Mouse (Mus musculus): ENCODE measurements around the gene Ddi2. TPM values are rescaled to one million over a fixed set of nuclear protein-coding genes. Genes with fewer than 3 reads are reported as not detected.

The Ddi2 gene
- polyA plus RNA-seq, 1 experiment, result 12.8 TPM

- Histone ChIP-seq H3ac (ENCODE audit: control insufficient read depth, insufficient read length, low read depth) (no peak overlapping the region), H3K79me3 (ENCODE audit: low read depth) (peaks cover 14% of the 10 kb centered on the region), H3K4me3 (ENCODE audit: insufficient read depth, poor library complexity, severe bottlenecking) (no peak overlapping the region), H3K79me2 (ENCODE audit: control insufficient read depth, insufficient read depth) (peaks cover 36% of the 10 kb centered on the region), H3K27me3 (ENCODE audit: control insufficient read depth, insufficient read depth, insufficient read length) (no peaks in the 10 kb centered on the region), H3K36me3 (ENCODE audit: control insufficient read depth, insufficient read depth) (peaks cover 67% of the 10 kb centered on the region)
- no peak for TF ChIP-seq USF1 (IDR thresholded peaks at IDR 0.05; ENCODE audit: low read depth)
- TF ChIP-seq MAX (IDR thresholded peaks at IDR 0.05), result no peak
These were observed 14.2 kb downstream of the Ddi2 start for GRCm38 (mm10) chr4:141708971-141709370.

- Histone ChIP-seq H3K36me3 (ENCODE audit: control insufficient read depth, insufficient read depth) (peaks cover 67% of the 10 kb centered on the region), H3K27me3 (ENCODE audit: control insufficient read depth, insufficient read depth, insufficient read length) (no peaks in the 10 kb centered on the region), H3ac (ENCODE audit: control insufficient read depth, insufficient read length, low read depth) (no peak overlapping the region), H3K4me3 (ENCODE audit: insufficient read depth, poor library complexity, severe bottlenecking) (no peak overlapping the region), H3K79me3 (ENCODE audit: low read depth) (peaks cover 9% of the 10 kb centered on the region), H3K79me2 (ENCODE audit: control insufficient read depth, insufficient read depth) (peaks cover 26% of the 10 kb centered on the region)
- no peak for TF ChIP-seq MYOG (IDR thresholded peaks at IDR 0.05; ENCODE audit: control insufficient read depth, extremely low read depth, insufficient read length)
- no peak for TF ChIP-seq USF1 (IDR thresholded peaks at IDR 0.05; ENCODE audit: low read depth)
- TF ChIP-seq CEBPB (IDR thresholded peaks at IDR 0.05; ENCODE audit: low read depth), result no peak
- no peak for TF ChIP-seq MAX (IDR thresholded peaks at IDR 0.05)
- TF ChIP-seq MYOD1 (IDR thresholded peaks at IDR 0.05; ENCODE audit: control insufficient read depth, insufficient read length, low read depth), result no peak
- no peak for TF ChIP-seq FOSL1 (IDR thresholded peaks at IDR 0.05; ENCODE audit: insufficient read depth, low read length, poor library complexity, severe bottlenecking)
- TF ChIP-seq CTCF (IDR thresholded peaks at IDR 0.05; ENCODE audit: control insufficient read depth, insufficient read depth, insufficient read length), result no peak
These were observed 15.2 kb downstream of the Ddi2 start for GRCm38 (mm10) chr4:141708005-141708404.

- Histone ChIP-seq H3K27me3 (ENCODE audit: control insufficient read depth, insufficient read depth, insufficient read length) (no peaks in the 10 kb centered on the region), H3K4me3 (ENCODE audit: insufficient read depth, poor library complexity, severe bottlenecking) (no peak overlapping the region), H3ac (ENCODE audit: control insufficient read depth, insufficient read length, low read depth) (no peak overlapping the region), H3K36me3 (ENCODE audit: control insufficient read depth, insufficient read depth) (peaks cover 75% of the 10 kb centered on the region), H3K79me3 (ENCODE audit: low read depth) (peaks cover 3% of the 10 kb centered on the region), H3K79me2 (ENCODE audit: control insufficient read depth, insufficient read depth) (peaks cover 10% of the 10 kb centered on the region)
- TF ChIP-seq USF1 (IDR thresholded peaks at IDR 0.05; ENCODE audit: low read depth), result no peak
- no peak for TF ChIP-seq MYOG (IDR thresholded peaks at IDR 0.05; ENCODE audit: control insufficient read depth, extremely low read depth, insufficient read length)
- TF ChIP-seq MAX (IDR thresholded peaks at IDR 0.05), result no peak
- TF ChIP-seq MYOD1 (IDR thresholded peaks at IDR 0.05; ENCODE audit: control insufficient read depth, insufficient read length, low read depth), result no peak
- no peak for TF ChIP-seq CTCF (IDR thresholded peaks at IDR 0.05; ENCODE audit: control insufficient read depth, insufficient read depth, insufficient read length)
- no peak for TF ChIP-seq FOSL1 (IDR thresholded peaks at IDR 0.05; ENCODE audit: insufficient read depth, low read length, poor library complexity, severe bottlenecking)
- TF ChIP-seq CEBPB (IDR thresholded peaks at IDR 0.05; ENCODE audit: low read depth), result no peak
These were observed 17.9 kb downstream of the Ddi2 start for GRCm38 (mm10) chr4:141705331-141705730.

- H3K36me3 ChIP-seq (ENCODE audit: control insufficient read depth, insufficient read depth), result peaks cover 82% of the 10 kb centered on the region
- H3ac ChIP-seq (ENCODE audit: control insufficient read depth, insufficient read length, low read depth), result no peak overlapping the region
- H3K27me3 ChIP-seq (ENCODE audit: control insufficient read depth, insufficient read depth, insufficient read length), result no peaks in the 10 kb centered on the region
- no peak overlapping the region for H3K4me3 ChIP-seq (ENCODE audit: insufficient read depth, poor library complexity, severe bottlenecking)
- H3K79me3 ChIP-seq (ENCODE audit: low read depth), result peaks cover 3% of the 10 kb centered on the region
- TF ChIP-seq MAX (IDR thresholded peaks at IDR 0.05), result no peak
- TF ChIP-seq MYOG (IDR thresholded peaks at IDR 0.05; ENCODE audit: control insufficient read depth, extremely low read depth, insufficient read length), result no peak
- TF ChIP-seq MYOD1 (IDR thresholded peaks at IDR 0.05; ENCODE audit: control insufficient read depth, insufficient read length, low read depth), result no peak
- no peak for TF ChIP-seq FOSL1 (IDR thresholded peaks at IDR 0.05; ENCODE audit: insufficient read depth, low read length, poor library complexity, severe bottlenecking)
- no peak for TF ChIP-seq CEBPB (IDR thresholded peaks at IDR 0.05; ENCODE audit: low read depth)
- no peak for TF ChIP-seq USF1 (IDR thresholded peaks at IDR 0.05; ENCODE audit: low read depth)
- TF ChIP-seq CTCF (IDR thresholded peaks at IDR 0.05; ENCODE audit: control insufficient read depth, insufficient read depth, insufficient read length), result no peak
- peaks cover 7% of the 10 kb centered on the region for H3K79me2 ChIP-seq (ENCODE audit: control insufficient read depth, insufficient read depth)
These were observed 18.6 kb downstream of the Ddi2 start for GRCm38 (mm10) chr4:141704625-141705024.

- TF ChIP-seq MYOG (IDR thresholded peaks at IDR 0.05; ENCODE audit: control insufficient read depth, extremely low read depth, insufficient read length) (no peak), USF1 (IDR thresholded peaks at IDR 0.05; ENCODE audit: low read depth) (no peak), CTCF (IDR thresholded peaks at IDR 0.05; ENCODE audit: control insufficient read depth, insufficient read depth, insufficient read length) (no peak), FOSL1 (IDR thresholded peaks at IDR 0.05; ENCODE audit: insufficient read depth, low read length, poor library complexity, severe bottlenecking) (no peak), MYOD1 (IDR thresholded peaks at IDR 0.05; ENCODE audit: control insufficient read depth, insufficient read length, low read depth) (no peak), MAX (IDR thresholded peaks at IDR 0.05) (no peak), CEBPB (IDR thresholded peaks at IDR 0.05; ENCODE audit: low read depth) (no peak)
- Histone ChIP-seq H3K27me3 (ENCODE audit: control insufficient read depth, insufficient read depth, insufficient read length) (no peaks in the 10 kb centered on the region), H3K36me3 (ENCODE audit: control insufficient read depth, insufficient read depth) (peaks cover 69% of the 10 kb centered on the region), H3K79me3 (ENCODE audit: low read depth) (no peaks in the 10 kb centered on the region), H3ac (ENCODE audit: control insufficient read depth, insufficient read length, low read depth) (no peak overlapping the region), H3K79me2 (ENCODE audit: control insufficient read depth, insufficient read depth) (no peaks in the 10 kb centered on the region), H3K4me3 (ENCODE audit: insufficient read depth, poor library complexity, severe bottlenecking) (no peak overlapping the region)
These were observed 28.5 kb downstream of the Ddi2 start for GRCm38 (mm10) chr4:141694719-141695118.

- TF ChIP-seq USF1 (IDR thresholded peaks at IDR 0.05; ENCODE audit: low read depth) (no peak), MAX (IDR thresholded peaks at IDR 0.05) (no peak), CTCF (IDR thresholded peaks at IDR 0.05; ENCODE audit: control insufficient read depth, insufficient read depth, insufficient read length) (no peak), FOSL1 (IDR thresholded peaks at IDR 0.05; ENCODE audit: insufficient read depth, low read length, poor library complexity, severe bottlenecking) (no peak), MYOG (IDR thresholded peaks at IDR 0.05; ENCODE audit: control insufficient read depth, extremely low read depth, insufficient read length) (no peak), CEBPB (IDR thresholded peaks at IDR 0.05; ENCODE audit: low read depth) (no peak), MYOD1 (IDR thresholded peaks at IDR 0.05; ENCODE audit: control insufficient read depth, insufficient read length, low read depth) (no peak)
- Histone ChIP-seq H3K27me3 (ENCODE audit: control insufficient read depth, insufficient read depth, insufficient read length) (no peaks in the 10 kb centered on the region), H3K79me2 (ENCODE audit: control insufficient read depth, insufficient read depth) (no peaks in the 10 kb centered on the region), H3K36me3 (ENCODE audit: control insufficient read depth, insufficient read depth) (peaks cover 63% of the 10 kb centered on the region), H3K79me3 (ENCODE audit: low read depth) (no peaks in the 10 kb centered on the region), H3ac (ENCODE audit: control insufficient read depth, insufficient read length, low read depth) (no peak overlapping the region), H3K4me3 (ENCODE audit: insufficient read depth, poor library complexity, severe bottlenecking) (no peak overlapping the region)
These were observed 34.7 kb downstream of the Ddi2 start for GRCm38 (mm10) chr4:141688505-141688904.

Data from C2C12 (cell line).